Mouse (Mus musculus) intestine, postnatal 0 days (tissue): ENCODE data around the gene Mfsd12. TPM values are rescaled to one million over a fixed set of nuclear protein-coding genes. Genes with fewer than 3 reads are reported as not detected.

Experiments
- ATAC-seq: fragments of 200-750 bp; cut with Nextera tagmentation; 2 replicates; pipeline ENCODE4 v1.8.0; 2017; ENCODE audit warnings: mild to moderate bottlenecking, moderate TSS enrichment, moderate library complexity
- H3K27ac ChIP-seq: fragments of 300-500 bp; sonication (generic); 2 replicates; pipeline ENCODE4 v1.5.1; 2014; ENCODE audit warnings: mild to moderate bottlenecking, low read depth, low read length, moderate library complexity
- H3K27me3 ChIP-seq: fragments of 300-500 bp; sonication (generic); replicated peaks from 2 replicates; pipeline ENCODE4 v1.6.1; 2014; ENCODE audit warnings: low read length, mixed read lengths; ENCODE audit not compliant: control insufficient read depth, insufficient read depth
- H3K36me3 ChIP-seq: fragments of 300-500 bp; sonication (generic); 2 replicates; pipeline ENCODE4 v1.6.1; 2014; ENCODE audit warnings: mild to moderate bottlenecking, moderate library complexity; ENCODE audit not compliant: control insufficient read depth, insufficient read depth
- H3K4me1 ChIP-seq: fragments of 300-500 bp; sonication (generic); replicated peaks from 2 replicates; pipeline ENCODE4 v1.6.1; 2014; ENCODE audit warnings: antibody characterized with exemption, low read length, mixed read lengths; ENCODE audit not compliant: control insufficient read depth, insufficient read depth
- H3K4me2 ChIP-seq: fragments of 300-500 bp; sonication (generic); replicated peaks from 2 replicates; pipeline ENCODE4 v1.6.1; 2014; ENCODE audit warnings: low read depth, mild to moderate bottlenecking, moderate library complexity
- H3K4me3 ChIP-seq: fragments of 300-500 bp; sonication (generic); 2 replicates; pipeline ENCODE4 v1.5.1; 2014; ENCODE audit warnings: low read depth, low read length
- H3K9ac ChIP-seq: fragments of 300-500 bp; sonication (generic); 2 replicates; pipeline ENCODE4 v1.6.1; 2014; ENCODE audit warnings: mild to moderate bottlenecking, low read depth, low read length
- H3K9me3 ChIP-seq: fragments of 300-500 bp; sonication (generic); 2 replicates; pipeline ENCODE4 v1.6.1; 2016; ENCODE audit warnings: mixed run types; ENCODE audit not compliant: control insufficient read depth
- CTCF ChIP-seq: sonication (generic); IDR thresholded peaks from 2 replicates; pipeline ENCODE4 v1.5.1; 2016; ENCODE audit warnings: low read depth, mild to moderate bottlenecking, control low read depth, antibody characterized with exemption, moderate library complexity
- WGBS: fragments of 180-500 bp; shearing (Covaris S2); extraction: QIAGEN DNeasy Blood & Tissue Kit; methylation state at CpG from one replicate; pipeline ENCODE4 v1.1.7; 2014; 5-methylcytosine and 5-hydroxymethylcytosine counted together
- polyA plus RNA-seq: library from polyadenylated mRNA; unstranded; fragments of >200 nt; fragmentation: Nextera tagmentation; extraction: Ambion mirVana; gene quantifications from 2 replicates; pipeline ENCODE4 v1.2.1, GENCODE M21; 2015

Gene Mfsd12
- 29.6 and 32.8 TPM in 2 replicates for polyA plus RNA-seq

DNA sequence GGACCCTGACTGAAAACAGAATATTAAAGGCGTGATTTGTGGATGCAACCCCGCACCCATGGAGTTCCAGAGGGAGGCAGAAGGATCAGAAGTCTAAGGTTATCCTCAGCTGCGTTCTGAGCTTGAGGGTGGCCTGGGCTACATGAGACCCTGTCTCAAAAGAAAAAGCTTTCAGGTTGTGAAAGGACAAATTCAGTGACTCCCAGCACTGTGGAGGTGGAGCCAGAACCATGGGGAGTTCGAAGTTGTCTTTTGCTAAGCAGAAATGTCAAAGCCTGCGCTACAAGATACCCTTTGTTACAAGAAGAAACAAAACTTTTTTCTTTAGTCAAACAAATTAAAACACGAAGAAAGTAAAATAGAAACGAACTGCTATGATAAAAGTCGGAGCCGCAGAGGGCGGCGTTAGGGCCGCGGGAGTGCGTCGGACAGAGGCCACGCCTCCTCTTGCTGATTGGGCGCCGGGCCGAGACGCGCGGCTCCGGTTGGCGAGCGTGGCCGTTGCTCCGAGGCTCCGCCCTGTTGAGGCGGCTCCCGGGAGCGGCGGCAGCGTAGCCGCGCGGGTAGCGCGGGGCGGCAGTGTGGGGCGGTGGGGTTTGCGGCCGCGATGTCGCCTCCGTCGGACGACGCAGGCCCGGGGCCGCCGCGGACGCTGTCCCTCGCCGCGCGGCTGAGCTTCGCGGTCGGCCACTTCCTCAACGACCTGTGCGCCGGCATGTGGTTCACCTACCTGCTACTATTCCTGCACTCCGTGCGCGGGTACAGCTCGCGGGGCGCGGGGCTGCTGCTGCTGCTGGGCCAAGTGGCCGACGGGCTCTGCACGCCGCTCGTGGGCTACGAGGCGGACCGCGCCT, at the start of gene Mfsd12:
TSS of gene Mfsd12 (plus strand) at position 501 of the 854 bp plus-strand sequence.
- WGBS = 2% methylated on average over 73 of the region's 79 CpGs

DNA sequence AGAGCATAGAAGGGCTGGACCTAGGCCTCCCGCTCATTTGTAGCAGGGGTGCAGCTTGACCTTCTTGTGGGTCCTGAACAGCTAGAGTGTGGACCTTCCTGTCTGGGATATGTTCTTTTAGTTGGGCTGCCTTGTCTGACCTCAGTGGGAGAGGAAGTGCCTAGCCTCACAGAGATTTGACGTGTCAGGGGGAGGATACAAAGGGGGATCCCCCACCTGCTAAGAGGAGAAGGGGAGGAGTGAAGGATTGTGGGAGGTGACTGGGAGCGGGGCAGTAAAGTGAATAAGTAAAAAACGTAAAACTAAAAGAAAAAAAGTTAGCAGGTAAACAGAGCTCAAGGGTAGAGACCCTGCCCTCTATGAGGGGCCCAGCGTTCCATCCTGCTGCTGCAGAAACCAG, 47.7 kb upstream of the Mfsd12 start:
- Histone ChIP-seq H3K4me2 (no peak overlapping the region), H3K27me3 (no peaks in the 10 kb centered on the region), H3K4me3 (no peak overlapping the region), H3K9ac (no peak overlapping the region), H3K36me3 (peaks cover 85% of the 10 kb centered on the region), H3K4me1 (no peaks in the 10 kb centered on the region), H3K9me3 (no peaks in the 10 kb centered on the region), H3K27ac (no peak overlapping the region)
- no peak for ATAC-seq
- 87% methylated on average over 5 of the region's 5 CpGs for WGBS
- TF ChIP-seq CTCF = no peak

More for the DNA sequence above, at the start of gene Mfsd12:
- H3K36me3 ChIP-seq = peaks cover 9% of the 10 kb centered on the region; the same call in 1 of the 2 replicates
- no peaks in the 10 kb centered on the region for H3K9me3 ChIP-seq
- ATAC-seq = peak; percentile 78
- peak within 1 kb of the TSS; percentile 95 for H3K4me2 ChIP-seq
- peak within 1 kb of the TSS; percentile 87 for H3K27ac ChIP-seq
- peaks cover 9% of the 10 kb centered on the region for H3K4me1 ChIP-seq
- peak within 1 kb of the TSS; percentile 78 for H3K4me3 ChIP-seq
- H3K9ac ChIP-seq = peak within 1 kb of the TSS; percentile 78
- no peak for TF ChIP-seq CTCF
- H3K27me3 ChIP-seq = no peaks in the 10 kb centered on the region

DNA sequence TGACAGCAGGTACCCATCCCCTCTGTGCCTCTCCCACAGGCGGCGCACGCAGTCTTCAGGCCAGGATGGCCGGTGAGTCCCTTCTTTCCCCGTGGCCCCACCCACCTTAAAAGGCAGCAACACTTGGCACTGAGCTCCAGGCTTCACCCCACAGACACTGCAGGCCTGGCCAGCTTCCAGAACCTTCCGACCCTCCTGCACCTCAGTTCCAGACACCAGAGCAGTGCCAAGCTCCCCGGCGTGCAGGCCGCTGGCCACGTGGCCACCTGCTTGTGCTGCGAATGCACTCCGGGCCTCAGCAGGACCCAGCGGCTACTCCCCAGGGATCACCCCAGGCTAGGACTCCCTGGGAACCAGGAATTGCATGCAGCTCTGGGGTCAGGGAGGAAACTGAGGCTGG, 43.7 kb upstream of the Mfsd12 start:
- H3K4me2 ChIP-seq = no peak overlapping the region
- H3K36me3 ChIP-seq = peaks cover 78% of the 10 kb centered on the region
- no peak overlapping the region for H3K9ac ChIP-seq
- ATAC-seq = no peak
- no peak for TF ChIP-seq CTCF
- H3K27ac ChIP-seq = no peak overlapping the region
- 0 out of 2 replicates have a peak, but pooled peaks cover 2% of the 10 kb centered on the region for H3K4me1 ChIP-seq
- WGBS = 93% methylated on average over 13 of the region's 13 CpGs
- H3K4me3 ChIP-seq = no peak overlapping the region
- no peaks in the 10 kb centered on the region for H3K27me3 ChIP-seq
- no peaks in the 10 kb centered on the region for H3K9me3 ChIP-seq

DNA sequence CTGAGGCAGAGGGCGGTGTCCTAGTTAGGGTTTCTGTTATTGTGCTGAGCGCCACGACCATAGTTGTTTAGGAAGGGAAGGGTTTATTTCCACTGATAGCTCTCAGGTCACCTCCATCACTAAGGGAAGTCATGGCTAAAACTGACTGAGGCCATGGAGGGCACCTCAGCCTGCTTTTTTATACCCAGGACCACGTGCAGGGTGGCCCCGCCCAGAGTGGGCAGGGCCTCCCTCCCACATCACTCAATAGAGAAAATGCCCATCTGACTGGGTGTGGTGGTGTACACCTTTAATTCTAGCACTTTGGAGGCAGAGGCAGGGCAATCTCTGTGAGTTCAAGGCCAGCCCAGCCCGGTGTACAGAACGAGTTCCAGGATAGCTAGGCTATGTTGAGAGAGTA, 43.1 kb upstream of the Mfsd12 start:
- peaks cover 2% of the 10 kb centered on the region; the same call in 1 of the 2 replicates for H3K4me1 ChIP-seq
- H3K9ac ChIP-seq = no peak overlapping the region
- H3K27ac ChIP-seq = no peak overlapping the region
- 74% methylated on average over 7 of the region's 7 CpGs for WGBS
- H3K27me3 ChIP-seq = no peaks in the 10 kb centered on the region
- no peaks in the 10 kb centered on the region for H3K9me3 ChIP-seq
- H3K4me2 ChIP-seq = no peak overlapping the region
- no peak for ATAC-seq
- TF ChIP-seq CTCF = no peak
- H3K36me3 ChIP-seq = peaks cover 72% of the 10 kb centered on the region
- H3K4me3 ChIP-seq = no peak overlapping the region

DNA sequence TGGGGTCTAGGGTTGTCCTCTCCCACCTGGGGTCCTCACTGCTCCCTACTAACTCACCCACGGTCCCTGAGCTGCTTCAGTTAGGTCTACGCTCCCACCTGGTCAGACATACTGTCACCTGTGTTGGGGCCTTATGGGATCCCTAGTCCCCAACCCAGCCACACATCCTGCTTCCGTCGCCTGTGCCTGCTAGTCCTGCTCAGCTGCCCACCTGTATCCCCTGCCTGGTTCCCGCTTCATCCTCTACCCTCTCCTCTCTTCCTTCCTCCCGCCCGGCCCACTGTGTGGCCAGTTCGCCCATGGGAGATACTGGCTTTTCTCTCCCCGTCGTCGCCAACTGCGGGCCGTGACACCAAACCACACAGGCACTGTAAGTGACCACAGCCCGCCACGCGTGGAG, 41.7 kb upstream of the Mfsd12 start:
- WGBS = 93% methylated on average over 16 of the region's 16 CpGs
- no peak for ATAC-seq
- Histone ChIP-seq H3K9ac (no peak overlapping the region), H3K36me3 (peaks cover 58% of the 10 kb centered on the region), H3K27ac (no peak overlapping the region), H3K4me1 (peaks cover 2% of the 10 kb centered on the region; the same call in 1 of the 2 replicates), H3K27me3 (no peaks in the 10 kb centered on the region), H3K4me2 (no peak overlapping the region), H3K9me3 (no peaks in the 10 kb centered on the region), H3K4me3 (no peak overlapping the region)
- no peak for TF ChIP-seq CTCF

DNA sequence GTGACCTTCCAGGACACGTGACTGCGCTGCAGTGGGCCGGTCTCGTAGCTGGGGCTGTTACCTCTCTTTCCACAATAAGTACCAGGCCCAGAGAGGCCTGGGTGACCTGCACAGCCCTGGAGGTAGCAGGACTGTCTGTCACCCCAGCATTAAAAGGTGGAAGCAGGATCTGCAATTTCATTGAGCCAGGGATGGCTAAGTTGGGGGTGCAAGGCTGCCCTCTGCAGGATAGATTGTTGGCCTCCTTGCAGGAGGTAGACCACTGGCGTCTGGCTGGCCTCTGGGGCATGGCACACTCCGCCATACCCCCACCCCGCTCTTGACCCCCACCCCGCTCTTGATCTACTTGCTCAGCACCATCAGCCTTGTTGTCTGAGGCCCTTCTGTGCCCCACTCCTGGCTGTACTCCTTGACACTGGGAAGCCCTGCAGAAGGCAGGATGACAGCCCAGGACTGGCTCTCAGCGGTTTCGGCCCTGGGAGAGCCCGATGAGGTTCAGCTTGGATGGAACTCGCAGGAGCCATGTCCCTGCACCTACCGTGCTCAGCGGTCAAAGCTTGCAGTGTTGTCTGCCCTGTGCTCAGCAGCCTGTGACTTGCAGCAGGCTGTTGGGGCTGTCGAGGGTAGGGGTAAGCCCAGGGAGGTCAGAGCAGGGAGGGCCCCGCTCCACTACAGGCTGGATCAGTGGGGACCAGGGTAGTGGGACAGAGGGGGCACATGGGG, 40.8 kb upstream of the Mfsd12 start:
- WGBS = 57% methylated on average over 16 of the region's 16 CpGs
- Histone ChIP-seq H3K4me3 (peak overlapping the region; percentile 23; the same call in 1 of the 2 replicates), H3K9ac (peak overlapping the region; percentile 48), H3K27me3 (no peaks in the 10 kb centered on the region), H3K36me3 (peaks cover 49% of the 10 kb centered on the region), H3K9me3 (no peaks in the 10 kb centered on the region), H3K27ac (peak overlapping the region; percentile 60; the same call in 1 of the 2 replicates), H3K4me2 (peak overlapping the region; percentile 72), H3K4me1 (peaks cover 2% of the 10 kb centered on the region; the same call in 1 of the 2 replicates)
- peak; percentile 75 for TF ChIP-seq CTCF
- ATAC-seq = no peak
